Mouse (Mus musculus) C2C12 (cell line): ENCODE results near the gene Rnpepl1. TPM values are rescaled to one million over a fixed set of nuclear protein-coding genes. Genes with fewer than 3 reads are reported as not detected.

Experiments
- H3K27me3 ChIP-seq: one replicate; pipeline ENCODE4 v1.6.1; 2011; ENCODE audit not compliant: control insufficient read depth, insufficient read depth, insufficient read length
- H3K36me3 ChIP-seq: one replicate; pipeline ENCODE4 v1.6.1; 2011; ENCODE audit not compliant: control insufficient read depth, insufficient read depth
- H3K4me3 ChIP-seq: one replicate; pipeline ENCODE4 v1.5.1; 2011; ENCODE audit warnings: mild to moderate bottlenecking, control low read depth; ENCODE audit not compliant: poor library complexity, insufficient read depth, severe bottlenecking
- H3K79me2 ChIP-seq: one replicate; pipeline ENCODE4 v1.6.1; 2011; ENCODE audit not compliant: control insufficient read depth, insufficient read depth
- H3K79me3 ChIP-seq: one replicate; pipeline ENCODE4 v1.6.1; 2011; ENCODE audit warnings: low read depth, control low read depth
- H3ac ChIP-seq: one replicate; pipeline ENCODE3; 2011; ENCODE audit warnings: low read depth; ENCODE audit not compliant: control insufficient read depth, insufficient read length
- CEBPB ChIP-seq: IDR thresholded peaks from one replicate; pipeline ENCODE4 v1.6.1; 2011; ENCODE audit warnings: low read depth, mild to moderate bottlenecking, control low read depth, moderate library complexity
- CTCF ChIP-seq: IDR thresholded peaks from one replicate; pipeline ENCODE4 v1.5.1; 2011; ENCODE audit not compliant: control insufficient read depth, insufficient read depth, insufficient read length
- FOSL1 ChIP-seq: IDR thresholded peaks from one replicate; pipeline ENCODE4 v1.8.0; 2011; ENCODE audit warnings: mild to moderate bottlenecking, low read length; ENCODE audit not compliant: poor library complexity, insufficient read depth, severe bottlenecking
- MAX ChIP-seq: IDR thresholded peaks from one replicate; pipeline ENCODE4 v1.6.1; 2011; ENCODE audit warnings: mild to moderate bottlenecking, control low read depth
- MYOD1 ChIP-seq: IDR thresholded peaks from one replicate; pipeline ENCODE4 v1.6.1; 2011; ENCODE audit warnings: low read depth; ENCODE audit not compliant: control insufficient read depth, insufficient read length
- MYOG ChIP-seq: IDR thresholded peaks from one replicate; pipeline ENCODE4 v1.6.1; 2011; ENCODE audit not compliant: control insufficient read depth, insufficient read length; ENCODE audit errors: extremely low read depth
- USF1 ChIP-seq: IDR thresholded peaks from one replicate; pipeline ENCODE4 v1.6.1; 2011; ENCODE audit warnings: low read depth, mild to moderate bottlenecking, control low read depth, moderate library complexity
- long read RNA-seq, 2 experiments: library from polyadenylated mRNA; unstranded; transcript quantifications; one replicate each; pipeline ENCODE4 v2.0.0; 2019 to 2020
- polyA plus RNA-seq: library from polyadenylated mRNA; unstranded; fragments of >200 nt; fragmentation: generic; extraction: Trizol; gene quantifications from one replicate; pipeline ENCODE4 v1.2.1, GENCODE M21; 2012; ENCODE audit warnings: missing spikeins

The Rnpepl1 gene
- 29.9 TPM for polyA plus RNA-seq
- long read RNA-seq, experiment 1, transcript Rnpepl1-201 (11 exons, 3,337 nt): major isoform, 10 of 23 reads
- long read RNA-seq, experiment 1, partial matches to known transcripts: 3 of 23 reads
- long read RNA-seq, experiment 1, other reads (novel, unspliced or antisense): 10 of 23 reads
- long read RNA-seq, experiment 2, transcript Rnpepl1-201 (11 exons, 3,337 nt): major isoform, 117 of 161 reads
- long read RNA-seq, experiment 2, partial matches to known transcripts: 10 of 161 reads
- long read RNA-seq, experiment 2, other reads (novel, unspliced or antisense): 32 of 161 reads

- Histone ChIP-seq H3K79me2 (peaks cover 21% of the 10 kb centered on the region), H3ac (peak within 1 kb of the TSS; percentile 85), H3K79me3 (peaks cover 4% of the 10 kb centered on the region), H3K36me3 (peaks cover 2% of the 10 kb centered on the region), H3K4me3 (peak within 1 kb of the TSS; percentile 52), H3K27me3 (no peaks in the 10 kb centered on the region)
- TF ChIP-seq MYOG (no peak), MAX (peak; percentile 68), CTCF (peak; percentile 97)
These were observed at the start of gene Rnpepl1 for GRCm38 (mm10) chr1:92910239-92910885. Gene Rnpepl1, plus strand, starts transcription at chr1:92910783.

GRCm38 (mm10) chr1:92861503-92861902, 49.1 kb upstream of the Rnpepl1 start:
- no peak overlapping the region for H3ac ChIP-seq
- TF ChIP-seq CTCF (no peak), MYOD1 (no peak), CEBPB (no peak), USF1 (no peak)
- H3K36me3 ChIP-seq: peaks cover 38% of the 10 kb centered on the region
- H3K79me3 ChIP-seq: no peaks in the 10 kb centered on the region
- H3K79me2 ChIP-seq: no peaks in the 10 kb centered on the region
- H3K27me3 ChIP-seq: no peaks in the 10 kb centered on the region
- H3K4me3 ChIP-seq: no peak overlapping the region

GRCm38 (mm10) chr1:92863268-92863667, 47.3 kb upstream of the Rnpepl1 start:
- TF ChIP-seq FOSL1: no peak
- TF ChIP-seq CTCF: no peak
- TF ChIP-seq MAX: no peak
- TF ChIP-seq MYOD1: no peak
- no peak for TF ChIP-seq USF1
- TF ChIP-seq CEBPB: no peak
- no peak for TF ChIP-seq MYOG
- H3K27me3 ChIP-seq: no peaks in the 10 kb centered on the region
- peaks cover 22% of the 10 kb centered on the region for H3K36me3 ChIP-seq
- H3ac ChIP-seq: no peak overlapping the region
- H3K79me3 ChIP-seq: no peaks in the 10 kb centered on the region
- no peaks in the 10 kb centered on the region for H3K79me2 ChIP-seq
- no peak overlapping the region for H3K4me3 ChIP-seq

GRCm38 (mm10) chr1:92866170-92866569, 44.4 kb upstream of the Rnpepl1 start:
- Histone ChIP-seq H3K79me2 (no peaks in the 10 kb centered on the region), H3K4me3 (no peak overlapping the region), H3K36me3 (no peaks in the 10 kb centered on the region), H3K27me3 (no peaks in the 10 kb centered on the region), H3K79me3 (no peaks in the 10 kb centered on the region), H3ac (no peak overlapping the region)
- TF ChIP-seq FOSL1 (no peak), MYOD1 (no peak), MAX (no peak), USF1 (no peak), CEBPB (no peak), CTCF (no peak), MYOG (no peak)

GRCm38 (mm10) chr1:92869985-92870384, 40.6 kb upstream of the Rnpepl1 start:
- Histone ChIP-seq H3K36me3 (no peaks in the 10 kb centered on the region), H3K79me2 (no peaks in the 10 kb centered on the region), H3K79me3 (no peaks in the 10 kb centered on the region), H3K27me3 (peaks cover 10% of the 10 kb centered on the region), H3K4me3 (no peak overlapping the region), H3ac (no peak overlapping the region)
- TF ChIP-seq CEBPB (no peak), MYOD1 (no peak), MAX (no peak), MYOG (no peak), USF1 (no peak), CTCF (no peak), FOSL1 (no peak)

GRCm38 (mm10) chr1:92872666-92873065, 37.9 kb upstream of the Rnpepl1 start:
- no peak for TF ChIP-seq USF1
- no peak for TF ChIP-seq CTCF
- TF ChIP-seq MAX: no peak
- no peak overlapping the region for H3ac ChIP-seq
- no peaks in the 10 kb centered on the region for H3K79me3 ChIP-seq
- H3K27me3 ChIP-seq: peaks cover 21% of the 10 kb centered on the region
- H3K79me2 ChIP-seq: no peaks in the 10 kb centered on the region
- H3K4me3 ChIP-seq: no peak overlapping the region
- H3K36me3 ChIP-seq: no peaks in the 10 kb centered on the region
